Mouse (Mus musculus) CH12.LX (cell line): ENCODE measurements at regions not wholly inside any gene's neighbourhood (a gene's known extent, or its start where the extent isn't known, plus 50 kb on each side); places are given as distances from the start of the nearest gene placed in this dataset.

Experiments used
- CTCF ChIP-seq, 2 experiments: IDR thresholded peaks in 1 of 2; conservative IDR thresholded peaks in 1 of 2; 2 replicates each; pipeline ENCODE4 v1.5.1; 2011 to 2012; ENCODE audit warnings: low read depth in 2 of 2, low read length in 2 of 2, improper control_type of control experiment in 1 of 2, inconsistent platforms in 1 of 2, mild to moderate bottlenecking in 1 of 2, moderate library complexity in 1 of 2
- POLR2A ChIP-seq: IDR thresholded peaks from 2 replicates; pipeline ENCODE4 v1.6.1; 2011; ENCODE audit warnings: low read depth, mild to moderate bottlenecking, improper control_type of control experiment, low read length

GRCm38 (mm10) chr10:96905098-96905809, 288.4 kb downstream of the Btg1 start:
- TF ChIP-seq CTCF (conservative IDR thresholded peaks at IDR 0.05 in 1 of 2, IDR thresholded peaks at IDR 0.05 in 1 of 2; ENCODE audit: low read depth in 2 of 2, low read length in 2 of 2) (no peak), POLR2A (no peak)
